Mouse (Mus musculus) limb, embryonic 12.5 days (tissue): ENCODE data around the gene Wdr27. TPM values are rescaled to one million over a fixed set of nuclear protein-coding genes. Genes with fewer than 3 reads are reported as not detected.

Source experiments
- ATAC-seq: fragments of 200-750 bp; cut with Nextera tagmentation; 2 replicates; pipeline ENCODE4 v1.8.0; 2017; ENCODE audit warnings: low read depth, moderate TSS enrichment; ENCODE audit not compliant: insufficient number of reproducible peaks, insufficient read depth, low FRiP score, low TSS enrichment
- H3K27ac ChIP-seq: fragments of 300-500 bp; sonication (generic); 2 replicates; pipeline ENCODE4 v1.5.1; 2016; ENCODE audit warnings: mild to moderate bottlenecking, moderate library complexity
- H3K27me3 ChIP-seq: fragments of 300-500 bp; sonication (generic); 2 replicates; pipeline ENCODE4 v1.6.1; 2016; ENCODE audit warnings: mild to moderate bottlenecking, moderate library complexity
- H3K36me3 ChIP-seq: fragments of 300-500 bp; sonication (generic); 2 replicates; pipeline ENCODE4 v1.6.1; 2016; ENCODE audit warnings: mild to moderate bottlenecking, moderate library complexity
- H3K4me1 ChIP-seq: fragments of 300-500 bp; sonication (generic); replicated peaks from 2 replicates; pipeline ENCODE4 v1.6.1; 2016
- H3K4me2 ChIP-seq: fragments of 300-500 bp; sonication (generic); 2 replicates; pipeline ENCODE4 v1.6.1; 2016; ENCODE audit warnings: mild to moderate bottlenecking, moderate library complexity
- H3K4me3 ChIP-seq: fragments of 300-500 bp; sonication (generic); replicated peaks from 2 replicates; pipeline ENCODE4 v1.5.1; 2016; ENCODE audit warnings: mild to moderate bottlenecking
- H3K9ac ChIP-seq: fragments of 300-500 bp; sonication (generic); replicated peaks from 2 replicates; pipeline ENCODE4 v1.6.1; 2016; ENCODE audit warnings: mild to moderate bottlenecking, moderate library complexity
- H3K9me3 ChIP-seq: fragments of 300-500 bp; sonication (generic); 2 replicates; pipeline ENCODE4 v1.6.1; 2016; ENCODE audit warnings: mild to moderate bottlenecking, moderate library complexity
- WGBS: fragments of 180-500 bp; shearing (Covaris S2); methylation state at CpG from one replicate; pipeline ENCODE4 v1.1.7; 2016; 5-methylcytosine and 5-hydroxymethylcytosine counted together
- polyA plus RNA-seq: library from polyadenylated mRNA; unstranded; fragments of >200 nt; fragmentation: Nextera tagmentation; extraction: Ambion mirVana; gene quantifications from 2 replicates; pipeline ENCODE4 v1.2.1, GENCODE M21; 2016

The Wdr27 gene
- polyA plus RNA-seq, 1 experiment from 2014 or later: 4.3 TPM

GRCm38 (mm10) chr17:14927644-14928218 is 15.2 kb downstream of the Wdr27 start:
- no peak overlapping the region for H3K9ac ChIP-seq
- no peaks in the 10 kb centered on the region for H3K4me1 ChIP-seq
- no peak overlapping the region for H3K4me2 ChIP-seq
- 76% methylated on average over 8 of the region's 8 CpGs for WGBS
- H3K36me3 ChIP-seq: no peaks in the 10 kb centered on the region
- no peak overlapping the region for H3K27ac ChIP-seq
- H3K4me3 ChIP-seq: no peak overlapping the region
- no peaks in the 10 kb centered on the region for H3K9me3 ChIP-seq
- H3K27me3 ChIP-seq: no peaks in the 10 kb centered on the region
- no peak for ATAC-seq

GRCm38 (mm10) chr17:14921582-14921981 is 21.4 kb downstream of the Wdr27 start:
- Histone ChIP-seq H3K27me3 (0 out of 2 replicates have a peak, but pooled peaks cover 4% of the 10 kb centered on the region), H3K4me2 (no peak overlapping the region), H3K27ac (no peak overlapping the region), H3K4me3 (no peak overlapping the region), H3K9me3 (no peaks in the 10 kb centered on the region), H3K36me3 (no peaks in the 10 kb centered on the region), H3K9ac (no peak overlapping the region), H3K4me1 (no peaks in the 10 kb centered on the region; the same call in 1 of the 2 replicates)
- ATAC-seq: no peak
- 61% methylated on average over 6 of the region's 6 CpGs for WGBS

GRCm38 (mm10) chr17:14917866-14918265 is 25.1 kb downstream of the Wdr27 start:
- Histone ChIP-seq H3K36me3 (no peaks in the 10 kb centered on the region), H3K27me3 (0 out of 2 replicates have a peak, but pooled peaks cover 4% of the 10 kb centered on the region), H3K9me3 (no peaks in the 10 kb centered on the region), H3K27ac (no peak overlapping the region), H3K4me2 (no peak overlapping the region), H3K4me1 (no peaks in the 10 kb centered on the region; the same call in 1 of the 2 replicates), H3K4me3 (no peak overlapping the region), H3K9ac (no peak overlapping the region)
- ATAC-seq: no peak
- 89% methylated on average over 8 of the region's 8 CpGs for WGBS

- no peak for ATAC-seq
- 88% methylated on average over 4 of the region's 4 CpGs for WGBS
- Histone ChIP-seq H3K4me2 (no peak overlapping the region), H3K36me3 (no peaks in the 10 kb centered on the region), H3K4me3 (no peak overlapping the region), H3K27me3 (no peaks in the 10 kb centered on the region), H3K9me3 (no peaks in the 10 kb centered on the region), H3K9ac (no peak overlapping the region), H3K4me1 (no peaks in the 10 kb centered on the region; the same call in 1 of the 2 replicates), H3K27ac (no peak overlapping the region)
Measured at GRCm38 (mm10) chr17:14914401-14914800, 28.6 kb downstream of the Wdr27 start.

- H3K4me1 ChIP-seq: no peaks in the 10 kb centered on the region
- H3K4me3 ChIP-seq: no peak overlapping the region
- H3K36me3 ChIP-seq: no peaks in the 10 kb centered on the region
- H3K27ac ChIP-seq: no peak overlapping the region
- no peaks in the 10 kb centered on the region for H3K27me3 ChIP-seq
- H3K9me3 ChIP-seq: no peaks in the 10 kb centered on the region
- no peak for ATAC-seq
- no peak overlapping the region for H3K4me2 ChIP-seq
- WGBS: 86% methylated on average over 8 of the region's 8 CpGs
- H3K9ac ChIP-seq: no peak overlapping the region
Measured at GRCm38 (mm10) chr17:14912981-14913380, 30.0 kb downstream of the Wdr27 start.

- H3K4me3 ChIP-seq: no peak overlapping the region
- no peaks in the 10 kb centered on the region for H3K36me3 ChIP-seq
- no peaks in the 10 kb centered on the region for H3K9me3 ChIP-seq
- ATAC-seq: no peak
- H3K27me3 ChIP-seq: no peaks in the 10 kb centered on the region
- WGBS: 51% methylated on average over 6 of the region's 6 CpGs
- no peak overlapping the region for H3K4me2 ChIP-seq
- H3K9ac ChIP-seq: no peak overlapping the region
- no peak overlapping the region for H3K27ac ChIP-seq
- H3K4me1 ChIP-seq: no peaks in the 10 kb centered on the region
Measured at GRCm38 (mm10) chr17:14912420-14912819, 30.5 kb downstream of the Wdr27 start.

GRCm38 (mm10) chr17:14910771-14911170 is 32.2 kb downstream of the Wdr27 start:
- Histone ChIP-seq H3K27ac (no peak overlapping the region), H3K4me2 (no peak overlapping the region), H3K9ac (no peak overlapping the region), H3K4me3 (no peak overlapping the region), H3K4me1 (no peaks in the 10 kb centered on the region), H3K27me3 (no peaks in the 10 kb centered on the region), H3K9me3 (no peaks in the 10 kb centered on the region), H3K36me3 (no peaks in the 10 kb centered on the region)
- WGBS: 91% methylated on average over 5 of the region's 5 CpGs
- no peak for ATAC-seq

- 0 out of 2 replicates have a peak, but pooled peaks cover 3% of the 10 kb centered on the region for H3K4me1 ChIP-seq
- no peak overlapping the region for H3K9ac ChIP-seq
- WGBS: 77% methylated on average over 5 of the region's 5 CpGs
- ATAC-seq: no peak
- no peaks in the 10 kb centered on the region for H3K9me3 ChIP-seq
- H3K27ac ChIP-seq: no peak overlapping the region
- H3K36me3 ChIP-seq: no peaks in the 10 kb centered on the region
- no peaks in the 10 kb centered on the region for H3K27me3 ChIP-seq
- H3K4me3 ChIP-seq: no peak overlapping the region
- H3K4me2 ChIP-seq: no peak overlapping the region
Measured at GRCm38 (mm10) chr17:14909331-14909730, 33.6 kb downstream of the Wdr27 start.

- WGBS: 70% methylated on average over 12 of the region's 12 CpGs
Measured at GRCm38 (mm10) chr17:14907136-14907535, 35.8 kb downstream of the Wdr27 start.

GRCm38 (mm10) chr17:14906611-14907010 is 36.3 kb downstream of the Wdr27 start:
- Histone ChIP-seq H3K4me3 (no peak overlapping the region), H3K4me2 (no peak overlapping the region), H3K36me3 (no peaks in the 10 kb centered on the region), H3K9ac (no peak overlapping the region), H3K9me3 (no peaks in the 10 kb centered on the region), H3K27ac (no peak overlapping the region), H3K27me3 (no peaks in the 10 kb centered on the region), H3K4me1 (0 out of 2 replicates have a peak, but pooled peaks cover 3% of the 10 kb centered on the region)
- WGBS: 48% methylated on average over 1 of the region's 1 CpGs
- ATAC-seq: no peak

More at GRCm38 (mm10) chr17:14907136-14907535, 35.8 kb downstream of the Wdr27 start:
- no peaks in the 10 kb centered on the region for H3K36me3 ChIP-seq
- no peak overlapping the region for H3K9ac ChIP-seq
- no peak overlapping the region for H3K4me2 ChIP-seq
- 0 out of 2 replicates have a peak, but pooled peaks have one; percentile 21 for ATAC-seq
- H3K27me3 ChIP-seq: no peaks in the 10 kb centered on the region
- no peak overlapping the region for H3K4me3 ChIP-seq
- H3K27ac ChIP-seq: no peak overlapping the region
- H3K9me3 ChIP-seq: no peaks in the 10 kb centered on the region
- 0 out of 2 replicates have a peak, but pooled peaks cover 3% of the 10 kb centered on the region for H3K4me1 ChIP-seq

- WGBS: 61% methylated on average over 7 of the region's 7 CpGs
- no peak overlapping the region for H3K9ac ChIP-seq
- 0 out of 2 replicates have a peak, but pooled peaks have one; percentile 45 for ATAC-seq
- H3K36me3 ChIP-seq: no peaks in the 10 kb centered on the region
- 0 out of 2 replicates have a peak, but pooled peaks cover 3% of the 10 kb centered on the region for H3K4me1 ChIP-seq
- H3K27me3 ChIP-seq: no peaks in the 10 kb centered on the region
- H3K9me3 ChIP-seq: no peaks in the 10 kb centered on the region
- H3K27ac ChIP-seq: no peak overlapping the region
- H3K4me3 ChIP-seq: no peak overlapping the region
- no peak overlapping the region for H3K4me2 ChIP-seq
Measured at GRCm38 (mm10) chr17:14904637-14905265, 38.2 kb downstream of the Wdr27 start.
